Mouse (Mus musculus): ENCODE measurements at regions not wholly inside any gene's neighbourhood (a gene's known extent, or its start where the extent isn't known, plus 50 kb on each side); places are given as distances from the start of the nearest gene placed in this dataset.

DNA sequence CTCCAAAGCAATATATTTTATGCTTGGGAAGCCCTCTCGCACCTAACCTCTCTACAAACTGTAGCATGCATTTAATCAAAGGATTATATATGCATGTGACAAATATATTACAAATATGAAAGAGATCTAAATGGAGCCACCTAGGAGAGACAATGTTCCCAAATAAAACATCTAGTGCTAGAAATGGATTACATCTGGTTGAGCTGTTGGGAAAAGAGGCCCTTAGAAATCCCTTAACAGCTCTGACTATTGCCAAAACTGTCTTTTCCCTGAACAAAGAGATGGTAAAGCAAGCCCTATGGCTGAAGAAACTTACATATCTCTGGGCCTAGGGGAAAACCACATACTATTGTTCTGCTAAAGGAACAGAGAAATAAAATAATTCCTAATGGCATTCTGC is 369.8 kb upstream of the Map3k7 start:
- DNase-seq (ENCODE audit: low spot score) (no peak), ATAC-seq (replicated peaks; ENCODE audit: low FRiP score) (no peak)
- Histone ChIP-seq H3K4me2 (no peak overlapping the region), H3K27ac (ENCODE audit: low read depth, low read length) (no peak overlapping the region), H3K9me3 (ENCODE audit: control insufficient read depth, low read length) (no peaks in the 10 kb centered on the region), H3K36me3 (ENCODE audit: control insufficient read depth, insufficient read depth, low read length) (no peaks in the 10 kb centered on the region), H3K9ac (ENCODE audit: low read depth, low read length) (no peak overlapping the region), H3K4me1 (replicated peaks; ENCODE audit: control insufficient read depth, insufficient read depth, low read length) (no peaks in the 10 kb centered on the region), H3K4me3 (ENCODE audit: low read depth, low read length) (no peak overlapping the region), H3K27me3 (replicated peaks; ENCODE audit: control insufficient read depth, insufficient read depth, low read length) (no peaks in the 10 kb centered on the region)
- 84% methylated on average over 1 of the region's 1 CpGs for WGBS

DNA sequence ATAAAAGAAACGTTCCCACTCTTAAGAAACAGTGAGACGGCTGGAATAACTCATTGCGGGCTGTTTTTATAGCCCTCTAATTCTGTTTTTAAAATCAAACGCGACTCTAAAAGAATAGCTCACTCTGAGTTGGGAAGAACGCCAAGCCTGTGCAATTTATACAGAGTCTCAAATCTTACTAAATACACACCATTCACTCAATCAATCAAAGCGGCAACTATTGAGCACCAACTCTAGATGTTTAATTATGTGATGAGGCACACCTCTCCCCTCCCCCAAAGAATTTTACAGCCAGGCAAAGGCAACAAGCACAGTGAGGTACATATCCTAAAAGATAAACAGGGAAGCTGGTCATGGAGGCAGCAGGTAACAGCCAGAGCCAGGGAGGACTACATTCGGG is 362.4 kb upstream of the Map3k7 start:
- no peaks in the 10 kb centered on the region for H3K27me3 ChIP-seq (replicated peaks; ENCODE audit: control insufficient read depth, insufficient read depth, low read length)
- no peaks in the 10 kb centered on the region for H3K9me3 ChIP-seq (ENCODE audit: control insufficient read depth, low read length)
- no peaks in the 10 kb centered on the region for H3K36me3 ChIP-seq (ENCODE audit: control insufficient read depth, insufficient read depth, low read length)
- WGBS = 77% methylated on average over 8 of the region's 8 CpGs
- DNase-seq (ENCODE audit: low spot score) (no peak), ATAC-seq (replicated peaks; ENCODE audit: low FRiP score) (no peak)
- no peak overlapping the region for H3K4me2 ChIP-seq
- H3K4me1 ChIP-seq (replicated peaks; ENCODE audit: control insufficient read depth, insufficient read depth, low read length) = no peaks in the 10 kb centered on the region
- H3K27ac ChIP-seq (ENCODE audit: low read depth, low read length) = no peak overlapping the region
- no peak overlapping the region for H3K9ac ChIP-seq (ENCODE audit: low read depth, low read length)
- no peak overlapping the region for H3K4me3 ChIP-seq (ENCODE audit: low read depth, low read length)

DNA sequence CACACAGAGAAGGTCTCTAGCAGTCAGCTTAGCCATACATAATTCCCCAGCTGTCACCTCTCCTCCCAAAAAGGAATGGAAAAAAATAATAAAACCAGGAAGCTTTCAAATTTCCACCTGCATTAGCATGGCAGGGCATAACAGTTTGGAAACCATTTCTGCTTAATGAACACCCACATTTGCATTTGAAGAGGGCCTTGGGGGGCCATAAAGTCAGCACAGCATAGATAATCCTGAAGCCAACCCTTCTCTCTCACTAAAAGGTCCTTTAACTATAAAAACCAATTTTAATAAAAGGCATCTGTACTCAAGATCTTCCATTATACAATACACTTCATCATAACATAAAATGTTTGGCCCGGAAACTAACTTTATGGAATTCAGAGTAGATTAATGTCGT is 360.1 kb upstream of the Map3k7 start:
- H3K4me2 ChIP-seq = no peak overlapping the region
- no peak overlapping the region for H3K9ac ChIP-seq (ENCODE audit: low read depth, low read length)
- H3K36me3 ChIP-seq (ENCODE audit: control insufficient read depth, insufficient read depth, low read length) = no peaks in the 10 kb centered on the region

DNA sequence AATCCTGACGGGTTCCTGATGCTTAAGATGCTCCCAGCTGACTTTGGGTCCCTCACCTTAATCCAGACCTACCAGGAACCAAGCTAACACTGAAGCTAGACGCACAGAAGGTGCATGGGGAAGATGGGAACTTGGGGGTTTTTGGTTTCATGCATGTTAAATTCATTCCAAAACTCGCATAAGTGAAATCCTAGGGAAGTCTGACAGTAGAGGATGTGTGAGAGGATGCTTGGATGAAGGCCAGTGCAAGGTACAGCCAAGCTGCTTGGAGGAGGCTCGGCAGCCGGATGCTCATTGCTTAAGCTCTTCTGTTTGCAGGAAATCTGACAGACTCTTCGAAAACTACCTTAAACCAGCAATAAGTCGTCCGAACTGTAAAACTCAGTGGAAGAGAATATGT is 355.1 kb upstream of the Map3k7 start:
- Histone ChIP-seq H3K36me3 (ENCODE audit: control insufficient read depth, insufficient read depth, low read length) (no peaks in the 10 kb centered on the region), H3K4me2 (no peak overlapping the region), H3K27me3 (replicated peaks; ENCODE audit: control insufficient read depth, insufficient read depth, low read length) (no peaks in the 10 kb centered on the region), H3K9me3 (ENCODE audit: control insufficient read depth, low read length) (no peaks in the 10 kb centered on the region), H3K9ac (ENCODE audit: low read depth, low read length) (no peak overlapping the region), H3K4me3 (ENCODE audit: low read depth, low read length) (no peak overlapping the region), H3K27ac (ENCODE audit: low read depth, low read length) (no peak overlapping the region), H3K4me1 (replicated peaks; ENCODE audit: control insufficient read depth, insufficient read depth, low read length) (no peaks in the 10 kb centered on the region)
- WGBS = 74% methylated on average over 8 of the region's 8 CpGs
- no peak for ATAC-seq (replicated peaks; ENCODE audit: low FRiP score)
- no peak for DNase-seq (ENCODE audit: low spot score)

More for the DNA sequence above, 360.1 kb upstream of the Map3k7 start:
- H3K9me3 ChIP-seq (ENCODE audit: control insufficient read depth, low read length) = no peaks in the 10 kb centered on the region
- H3K4me1 ChIP-seq (replicated peaks; ENCODE audit: control insufficient read depth, insufficient read depth, low read length) = no peaks in the 10 kb centered on the region
- DNase-seq (ENCODE audit: low spot score) (no peak), ATAC-seq (replicated peaks; ENCODE audit: low FRiP score) (no peak)
- 90% methylated on average over 2 of the region's 2 CpGs for WGBS
- H3K4me3 ChIP-seq (ENCODE audit: low read depth, low read length) = no peak overlapping the region
- H3K27ac ChIP-seq (ENCODE audit: low read depth, low read length) = no peak overlapping the region
- H3K27me3 ChIP-seq (replicated peaks; ENCODE audit: control insufficient read depth, insufficient read depth, low read length) = no peaks in the 10 kb centered on the region

DNA sequence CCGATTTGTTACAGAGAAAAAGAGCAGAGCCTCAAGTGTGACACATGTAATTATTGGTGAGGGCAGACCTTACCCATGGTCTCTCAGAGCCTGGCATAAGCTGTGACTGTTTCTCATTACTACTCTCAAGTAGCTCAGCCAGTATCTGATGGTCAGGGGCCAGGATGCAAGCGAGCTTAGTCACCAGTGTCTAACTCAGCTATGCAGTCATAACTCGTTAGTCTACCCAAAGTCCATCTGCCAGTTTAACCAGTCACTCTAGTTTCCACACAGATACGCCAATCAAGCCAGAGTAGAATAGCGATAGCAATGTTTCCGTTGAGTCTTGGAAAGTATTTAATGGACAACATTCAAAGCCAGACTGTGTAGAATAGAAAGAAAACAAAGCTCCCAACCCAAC is 354.3 kb upstream of the Map3k7 start:
- Histone ChIP-seq H3K4me3 (ENCODE audit: low read depth, low read length) (no peak overlapping the region), H3K4me1 (replicated peaks; ENCODE audit: control insufficient read depth, insufficient read depth, low read length) (no peaks in the 10 kb centered on the region), H3K27me3 (replicated peaks; ENCODE audit: control insufficient read depth, insufficient read depth, low read length) (no peaks in the 10 kb centered on the region), H3K9ac (ENCODE audit: low read depth, low read length) (no peak overlapping the region), H3K9me3 (ENCODE audit: control insufficient read depth, low read length) (no peaks in the 10 kb centered on the region), H3K27ac (ENCODE audit: low read depth, low read length) (no peak overlapping the region), H3K4me2 (no peak overlapping the region), H3K36me3 (ENCODE audit: control insufficient read depth, insufficient read depth, low read length) (no peaks in the 10 kb centered on the region)
- WGBS = 76% methylated on average over 6 of the region's 6 CpGs
- no peak for DNase-seq (ENCODE audit: low spot score)
- no peak for ATAC-seq (replicated peaks; ENCODE audit: low FRiP score)

DNA sequence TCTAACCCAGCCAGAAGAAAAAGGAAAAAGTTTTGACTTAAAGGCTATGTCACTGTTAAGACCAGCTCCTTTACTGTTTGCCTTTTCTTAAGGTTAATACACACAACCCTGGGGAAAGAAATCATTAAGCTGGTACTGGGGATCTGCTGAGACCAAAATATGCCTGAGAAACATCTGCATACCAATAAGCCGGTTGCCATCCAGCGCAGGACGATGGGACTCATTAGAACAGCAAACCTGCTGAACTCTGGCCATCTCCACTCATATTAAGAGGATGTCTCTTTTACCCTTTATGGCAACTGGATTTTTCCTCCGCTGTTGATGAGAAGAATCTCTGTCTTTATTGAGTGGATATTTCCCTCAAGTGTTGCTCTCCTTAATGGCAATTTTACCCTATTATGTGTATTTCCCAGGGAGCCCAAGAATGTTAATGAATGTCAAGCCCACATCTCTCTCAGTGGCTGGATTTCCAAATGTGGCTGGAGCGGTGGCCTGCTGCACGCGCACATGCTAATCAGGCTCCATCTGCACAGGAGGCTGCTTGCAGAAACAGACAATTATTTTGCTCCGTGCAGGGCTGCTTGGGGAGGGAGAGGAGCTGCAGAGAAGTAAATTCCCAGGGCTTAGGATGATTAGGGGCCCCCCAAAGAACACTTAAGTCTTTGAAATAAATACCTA is 351.6 kb upstream of the Map3k7 start:
- ATAC-seq (replicated peaks; ENCODE audit: low FRiP score) (no peak), DNase-seq (ENCODE audit: low spot score) (no peak)
- Histone ChIP-seq H3K9me3 (ENCODE audit: control insufficient read depth, low read length) (no peaks in the 10 kb centered on the region), H3K27ac (ENCODE audit: low read depth, low read length) (no peak overlapping the region), H3K9ac (ENCODE audit: low read depth, low read length) (no peak overlapping the region), H3K4me2 (no peak overlapping the region), H3K36me3 (ENCODE audit: control insufficient read depth, insufficient read depth, low read length) (no peaks in the 10 kb centered on the region), H3K4me3 (ENCODE audit: low read depth, low read length) (no peak overlapping the region), H3K27me3 (replicated peaks; ENCODE audit: control insufficient read depth, insufficient read depth, low read length) (no peaks in the 10 kb centered on the region), H3K4me1 (replicated peaks; ENCODE audit: control insufficient read depth, insufficient read depth, low read length) (no peaks in the 10 kb centered on the region)
- WGBS = 65% methylated on average over 8 of the region's 8 CpGs

DNA sequence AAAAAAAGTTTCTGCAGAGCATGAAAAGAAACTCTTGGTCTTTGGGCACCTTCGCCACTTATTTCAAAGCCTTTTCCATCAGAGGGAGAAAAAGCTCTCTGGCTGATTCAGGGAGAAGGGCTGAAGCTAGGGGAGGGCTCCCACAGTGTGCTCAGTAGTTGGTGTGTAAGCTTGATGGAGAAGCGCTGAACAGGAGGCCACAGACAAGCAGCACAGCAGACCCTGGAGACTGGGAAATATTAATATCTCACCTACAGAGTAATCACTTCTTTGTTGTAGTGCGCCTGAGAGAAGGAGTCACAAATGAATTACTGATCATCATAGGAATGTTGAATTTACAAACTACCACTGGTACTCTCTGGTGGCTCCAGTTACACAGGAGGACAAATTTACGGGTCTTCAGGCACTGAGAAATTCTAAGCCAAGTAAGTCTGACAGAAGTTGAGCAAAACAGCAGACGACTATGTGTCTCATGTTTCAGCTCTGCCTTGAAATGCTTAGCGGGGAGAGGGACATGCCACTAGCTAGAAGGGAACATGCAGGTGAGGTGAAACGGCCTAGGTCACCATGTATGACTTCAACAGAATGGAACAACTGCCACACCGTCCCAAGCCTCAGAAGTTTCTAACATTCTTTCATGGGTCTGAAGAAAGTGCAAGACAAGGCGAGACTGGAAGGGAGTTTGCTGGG is 350.9 kb upstream of the Map3k7 start:
- Histone ChIP-seq H3K9ac (ENCODE audit: low read depth, low read length) (no peak overlapping the region), H3K27ac (ENCODE audit: low read depth, low read length) (no peak overlapping the region), H3K36me3 (ENCODE audit: control insufficient read depth, insufficient read depth, low read length) (no peaks in the 10 kb centered on the region), H3K4me2 (no peak overlapping the region), H3K27me3 (replicated peaks; ENCODE audit: control insufficient read depth, insufficient read depth, low read length) (no peaks in the 10 kb centered on the region), H3K9me3 (ENCODE audit: control insufficient read depth, low read length) (no peaks in the 10 kb centered on the region), H3K4me3 (ENCODE audit: low read depth, low read length) (no peak overlapping the region), H3K4me1 (replicated peaks; ENCODE audit: control insufficient read depth, insufficient read depth, low read length) (no peaks in the 10 kb centered on the region)
- WGBS = 65% methylated on average over 9 of the region's 9 CpGs
- no peak for DNase-seq (ENCODE audit: low spot score)
- no peak for ATAC-seq (replicated peaks; ENCODE audit: low FRiP score)

DNA sequence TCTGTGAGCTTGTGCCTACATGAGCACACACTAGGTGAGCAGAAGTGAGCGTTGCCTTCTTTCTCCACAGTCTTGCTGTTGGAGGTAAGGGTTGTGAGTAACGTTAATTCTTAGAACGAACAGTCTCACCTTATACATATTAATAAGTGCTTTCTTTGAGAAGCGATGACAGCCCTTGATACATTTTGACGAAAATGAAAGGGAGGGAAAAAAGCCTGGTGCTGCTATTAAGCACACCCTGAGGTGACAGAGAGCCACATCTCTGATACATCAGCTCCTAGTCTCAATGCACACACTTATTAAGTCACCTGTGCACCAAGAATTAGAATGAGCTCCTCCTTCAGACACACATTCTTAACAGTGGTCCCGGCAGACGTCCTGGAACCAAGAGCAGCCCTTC is 346.3 kb upstream of the Map3k7 start:
- no peaks in the 10 kb centered on the region for H3K9me3 ChIP-seq (ENCODE audit: control insufficient read depth, low read length)

DNA sequence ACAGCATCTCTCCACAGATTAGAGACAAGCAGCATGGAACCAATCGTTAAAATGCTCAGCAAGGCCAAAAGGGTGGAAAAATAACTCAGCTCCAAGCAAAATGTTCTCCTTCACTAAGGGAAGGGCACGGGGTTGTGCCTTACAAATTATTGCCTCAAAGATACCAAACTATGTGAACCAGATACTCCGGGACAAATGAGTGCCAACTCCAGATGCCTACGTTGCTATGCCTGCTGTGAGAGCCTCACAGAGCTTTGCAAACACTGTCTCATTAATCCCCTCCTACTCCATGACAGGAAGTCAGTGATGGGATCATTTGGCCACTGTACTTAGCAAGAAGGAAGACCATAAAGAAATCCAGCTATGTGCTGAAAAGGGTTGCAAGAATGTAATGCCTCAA is 345.9 kb upstream of the Map3k7 start:
- no peaks in the 10 kb centered on the region for H3K36me3 ChIP-seq (ENCODE audit: control insufficient read depth, insufficient read depth, low read length)
- no peak overlapping the region for H3K4me3 ChIP-seq (ENCODE audit: low read depth, low read length)
- H3K4me2 ChIP-seq = no peak overlapping the region
- H3K9ac ChIP-seq (ENCODE audit: low read depth, low read length) = no peak overlapping the region
- no peak for ATAC-seq (replicated peaks; ENCODE audit: low FRiP score)
- no peak overlapping the region for H3K27ac ChIP-seq (ENCODE audit: low read depth, low read length)
- H3K9me3 ChIP-seq (ENCODE audit: control insufficient read depth, low read length) = no peaks in the 10 kb centered on the region
- no peaks in the 10 kb centered on the region for H3K27me3 ChIP-seq (replicated peaks; ENCODE audit: control insufficient read depth, insufficient read depth, low read length)
- H3K4me1 ChIP-seq (replicated peaks; ENCODE audit: control insufficient read depth, insufficient read depth, low read length) = no peaks in the 10 kb centered on the region
- WGBS = 62% methylated on average over 4 of the region's 4 CpGs
- DNase-seq (ENCODE audit: low spot score) = no peak

More for the DNA sequence above, 346.3 kb upstream of the Map3k7 start:
- no peak overlapping the region for H3K27ac ChIP-seq (ENCODE audit: low read depth, low read length)
- no peaks in the 10 kb centered on the region for H3K36me3 ChIP-seq (ENCODE audit: control insufficient read depth, insufficient read depth, low read length)
- no peaks in the 10 kb centered on the region for H3K27me3 ChIP-seq (replicated peaks; ENCODE audit: control insufficient read depth, insufficient read depth, low read length)
- 81% methylated on average over 7 of the region's 7 CpGs for WGBS
- no peak overlapping the region for H3K9ac ChIP-seq (ENCODE audit: low read depth, low read length)
- H3K4me3 ChIP-seq (ENCODE audit: low read depth, low read length) = no peak overlapping the region
- DNase-seq (ENCODE audit: low spot score) (no peak), ATAC-seq (replicated peaks; ENCODE audit: low FRiP score) (no peak)
- no peak overlapping the region for H3K4me2 ChIP-seq
- H3K4me1 ChIP-seq (replicated peaks; ENCODE audit: control insufficient read depth, insufficient read depth, low read length) = no peaks in the 10 kb centered on the region
